Mouse (Mus musculus): ENCODE measurements at regions not wholly inside any gene's neighbourhood (a gene's known extent, or its start where the extent isn't known, plus 50 kb on each side); places are given as distances from the start of the nearest gene placed in this dataset.

- TF ChIP-seq CTCF (IDR thresholded peaks at IDR 0.05) (no peak), EP300 (IDR thresholded peaks at IDR 0.05) (no peak)
Measured at GRCm38 (mm10) chrX:159031927-159032326, 178.2 kb upstream of the Rps6ka3 start.

Data from lung, postnatal 0 days (tissue).